Mouse (Mus musculus) T-helper 2 cell (primary cell): Measurements from ENCODE around the gene Zfp995.
"Not testable (repeated sequence)": the region's sequence is repeated elsewhere in the genome, so short reads cannot be mapped to it uniquely, and the experiment has no call there.

Source experiments
- in situ Hi-C: fragments of 300-600 bp; cut with MboI, MseI; formaldehyde crosslinking; loops from one replicate; pipeline ENCODE4 v1.15.1; 2025; ENCODE audit warnings: high pct_unique_total_duplicates

Gene Zfp995

GRCm38 (mm10) chr17:21909456-21910052 is at the start of gene Zfp995:
Gene Zfp995, minus strand, starts transcription at chr17:21909926.
- in situ Hi-C loops = not testable (repeated sequence)

DNA sequence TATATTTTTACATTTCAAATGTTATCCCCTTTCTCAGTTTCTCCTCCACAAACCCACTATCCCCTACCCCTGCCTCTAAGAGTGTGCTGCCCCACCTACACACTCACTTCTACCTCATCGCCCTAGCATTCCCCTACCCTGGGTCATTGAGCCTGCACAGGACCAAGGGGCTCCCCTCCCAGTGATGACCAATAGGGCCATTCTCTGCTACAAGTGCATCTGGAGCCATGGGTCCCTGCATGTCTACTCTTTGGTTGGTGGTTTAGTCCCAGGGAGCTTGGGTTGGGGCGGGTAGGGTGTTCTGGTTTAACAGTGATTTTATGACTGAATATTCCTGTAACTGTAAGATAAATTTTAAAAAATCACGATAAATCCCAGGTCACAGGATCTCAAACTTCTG is 687 bp downstream of the Zfp995 start:
- in situ Hi-C loops = no loop called here

GRCm38 (mm10) chr17:21871256-21871655 is 38.5 kb downstream of the Zfp995 start:
- in situ Hi-C loops = no loop called here

- in situ Hi-C loops = not testable (repeated sequence)
Observed at GRCm38 (mm10) chr17:21846322-21846582, 63.5 kb downstream of the Zfp995 start.

DNA sequence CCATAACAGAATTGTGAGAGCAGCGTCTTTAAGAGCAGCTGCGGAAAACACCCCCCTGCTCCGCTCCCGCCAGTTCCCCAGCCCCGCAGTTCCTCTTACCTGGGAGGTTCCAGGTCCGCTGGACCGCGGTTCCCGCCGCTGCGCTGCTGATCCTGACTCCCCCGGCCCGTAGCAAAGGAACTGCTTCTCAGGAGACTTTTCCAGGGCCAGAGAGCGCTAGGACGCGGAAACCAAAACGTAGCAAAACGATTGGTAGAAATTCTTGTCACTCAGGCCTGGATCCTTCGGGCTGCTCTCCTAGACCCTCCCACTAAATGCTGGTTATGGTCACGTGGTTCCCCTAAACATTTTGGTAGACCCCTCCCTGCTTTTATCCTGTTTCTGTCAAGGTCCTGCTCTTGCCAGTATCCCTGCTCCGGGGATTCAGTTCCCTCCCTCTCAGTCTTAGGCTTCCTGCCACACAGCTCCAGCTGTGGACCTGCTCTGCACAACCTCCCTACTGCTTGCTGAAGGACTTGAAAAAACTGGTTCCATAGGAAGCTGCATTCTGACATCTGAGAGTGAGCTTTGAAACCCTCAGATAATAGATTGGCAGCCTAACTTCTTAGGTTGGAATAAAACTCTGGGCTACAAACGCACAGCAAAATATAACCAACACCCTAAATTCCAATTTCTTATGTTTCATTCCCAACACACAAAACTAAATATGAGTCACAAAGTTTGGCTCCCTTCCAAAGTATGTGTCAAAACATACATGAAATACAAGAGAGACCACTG is 64.0 kb downstream of the Zfp995 start, which contains the start of gene Zfp820:
Gene Zfp820 (minus strand): TSS at position 228 of the 777 bp plus-strand sequence.
- in situ Hi-C loops = no loop called here

DNA sequence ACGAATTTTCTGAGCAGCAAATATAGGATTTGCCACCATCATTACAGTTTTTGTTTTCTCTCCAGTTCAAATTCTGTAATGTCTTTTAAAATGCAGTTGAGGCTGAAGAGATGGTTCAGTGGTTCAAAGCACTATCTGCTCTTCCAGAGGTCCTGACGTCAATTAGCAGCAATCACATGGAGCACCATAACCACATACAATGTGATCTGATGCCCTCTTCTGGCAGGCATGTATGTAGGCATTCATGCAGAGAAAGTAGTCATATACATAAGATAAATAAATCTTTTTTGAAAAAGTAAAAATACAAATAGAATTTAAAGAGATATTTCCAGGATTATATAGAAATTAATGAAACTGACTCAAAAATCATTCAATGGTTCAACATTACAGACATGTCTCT is 71.2 kb downstream of the Zfp995 start:
- in situ Hi-C loops = no loop called here
